Mouse (Mus musculus) midbrain, postnatal 0 days (tissue): ENCODE data around the gene Tlk2. TPM values are rescaled to one million over a fixed set of nuclear protein-coding genes. Genes with fewer than 3 reads are reported as not detected.

Experiments used
- ATAC-seq: fragments of 200-750 bp; cut with Nextera tagmentation; 2 replicates; pipeline ENCODE4 v1.8.0; 2017; ENCODE audit warnings: moderate number of reproducible peaks, mild to moderate bottlenecking, moderate TSS enrichment, moderate library complexity; ENCODE audit not compliant: low FRiP score
- DNase-seq: peaks from one replicate; pipeline ENCODE4 v3.0.0-alpha.2; 2015; ENCODE audit warnings: low spot score
- H3K27ac ChIP-seq: fragments of 300-500 bp; sonication (generic); 2 replicates; pipeline ENCODE4 v1.5.1; 2014; ENCODE audit warnings: low read depth, mild to moderate bottlenecking, low read length, mixed read lengths
- H3K27me3 ChIP-seq: fragments of 300-500 bp; sonication (generic); 2 replicates; pipeline ENCODE4 v1.6.1; 2014; ENCODE audit warnings: low read length, control low read depth, mixed read lengths; ENCODE audit not compliant: insufficient read depth
- H3K36me3 ChIP-seq: fragments of 300-500 bp; sonication (generic); 2 replicates; pipeline ENCODE4 v1.6.1; 2014; ENCODE audit warnings: low read length, control low read depth, mixed read lengths; ENCODE audit not compliant: insufficient read depth
- H3K4me1 ChIP-seq: fragments of 300-500 bp; sonication (generic); 2 replicates; pipeline ENCODE4 v1.6.1; 2014; ENCODE audit warnings: mild to moderate bottlenecking, control low read depth, antibody characterized with exemption, low read length, mixed read lengths; ENCODE audit not compliant: insufficient read depth
- H3K4me2 ChIP-seq: fragments of 300-500 bp; sonication (generic); 2 replicates; pipeline ENCODE4 v1.6.1; 2014; ENCODE audit warnings: low read depth, mild to moderate bottlenecking, low read length, mixed read lengths; ENCODE audit not compliant: poor library complexity, severe bottlenecking
- H3K4me3 ChIP-seq: fragments of 300-500 bp; sonication (generic); 2 replicates; pipeline ENCODE4 v1.5.1; 2014; ENCODE audit warnings: low read depth, mild to moderate bottlenecking, low read length, moderate library complexity
- H3K9ac ChIP-seq: fragments of 300-500 bp; sonication (generic); replicated peaks from 2 replicates; pipeline ENCODE4 v1.6.1; 2014; ENCODE audit warnings: mild to moderate bottlenecking, low read length, moderate library complexity, mixed read lengths; ENCODE audit not compliant: poor library complexity, severe bottlenecking
- H3K9me3 ChIP-seq: fragments of 300-500 bp; sonication (generic); 2 replicates; pipeline ENCODE4 v1.6.1; 2016; ENCODE audit warnings: low read length, control low read depth
- CTCF ChIP-seq: IDR thresholded peaks from 2 replicates; pipeline ENCODE4 v1.5.1; 2016; ENCODE audit warnings: antibody characterized with exemption, mild to moderate bottlenecking
- WGBS: fragments of 180-500 bp; shearing (Covaris S2); extraction: QIAGEN DNeasy Blood & Tissue Kit; methylation state at CpG from one replicate; pipeline ENCODE4 v1.1.7; 2014; 5-methylcytosine and 5-hydroxymethylcytosine counted together
- polyA plus RNA-seq: library from polyadenylated mRNA; unstranded; fragments of >200 nt; fragmentation: Nextera tagmentation; extraction: Ambion mirVana; gene quantifications from 2 replicates; pipeline ENCODE4 v1.2.1, GENCODE M21; 2015
- total RNA-seq: library from RNA; depleted of rRNA; stranded (reverse); fragments of >200 nt; gene quantifications from 2 replicates; pipeline ENCODE4 v1.2.3, GENCODE M21; 2014

The Tlk2 gene
- total and polyA plus RNA-seq, 2 experiments from 2014 or later: 15.3 to 66.5 TPM

GRCm38 (mm10) chr11:105166780-105167179, 11.8 kb upstream of the Tlk2 start:
- DNase-seq (no peak), ATAC-seq (no peak)
- Histone ChIP-seq H3K4me3 (no peak overlapping the region), H3K36me3 (no peaks in the 10 kb centered on the region), H3K4me1 (no peaks in the 10 kb centered on the region), H3K27me3 (no peaks in the 10 kb centered on the region), H3K4me2 (no peak overlapping the region), H3K9me3 (peaks cover 9% of the 10 kb centered on the region; the same call in 1 of the 2 replicates), H3K9ac (no peak overlapping the region), H3K27ac (no peak overlapping the region)
- WGBS: 90% methylated on average over 10 of the region's 10 CpGs
- no peak for TF ChIP-seq CTCF

- DNase-seq (no peak), ATAC-seq (no peak)
- 84% methylated on average over 4 of the region's 4 CpGs for WGBS
Measured at GRCm38 (mm10) chr11:105179523-105179922, 916 bp downstream of the Tlk2 start.

GRCm38 (mm10) chr11:105180471-105181091, 2.0 kb downstream of the Tlk2 start:
- Histone ChIP-seq H3K4me2 (peak overlapping the region; percentile 94), H3K9ac (peak overlapping the region; percentile 99), H3K27me3 (no peaks in the 10 kb centered on the region), H3K36me3 (peaks cover 5% of the 10 kb centered on the region; the same call in 1 of the 2 replicates), H3K4me3 (peak overlapping the region; percentile 93), H3K9me3 (no peaks in the 10 kb centered on the region), H3K27ac (peak overlapping the region; percentile 95), H3K4me1 (peaks cover 7% of the 10 kb centered on the region; the same call in 1 of the 2 replicates)
- TF ChIP-seq CTCF: no peak
- 0% methylated on average over 27 of the region's 35 CpGs for WGBS
- peak; percentile 46 for ATAC-seq
- DNase-seq: peak; percentile 22

More at GRCm38 (mm10) chr11:105179523-105179922, 916 bp downstream of the Tlk2 start:
- peaks cover 3% of the 10 kb centered on the region; the same call in 1 of the 2 replicates for H3K36me3 ChIP-seq
- H3K27me3 ChIP-seq: no peaks in the 10 kb centered on the region
- H3K9ac ChIP-seq: no peak overlapping the region
- TF ChIP-seq CTCF: no peak
- H3K4me1 ChIP-seq: peaks cover 7% of the 10 kb centered on the region; the same call in 1 of the 2 replicates
- H3K9me3 ChIP-seq: no peaks in the 10 kb centered on the region
- H3K27ac ChIP-seq: no peak overlapping the region
- H3K4me2 ChIP-seq: peak overlapping the region; percentile 94; the same call in 1 of the 2 replicates
- H3K4me3 ChIP-seq: no peak overlapping the region; the same call in 1 of the 2 replicates

GRCm38 (mm10) chr11:105181126-105181637, 2.6 kb downstream of the Tlk2 start:
- no peaks in the 10 kb centered on the region for H3K27me3 ChIP-seq
- peak overlapping the region; percentile 94 for H3K4me2 ChIP-seq
- ATAC-seq (peak; percentile 96), DNase-seq (peak; percentile 96)
- H3K36me3 ChIP-seq: peaks cover 5% of the 10 kb centered on the region; the same call in 1 of the 2 replicates
- WGBS: 1% methylated on average over 39 of the region's 60 CpGs
- peak overlapping the region; percentile 93 for H3K4me3 ChIP-seq
- no peaks in the 10 kb centered on the region for H3K9me3 ChIP-seq
- H3K4me1 ChIP-seq: peaks cover 7% of the 10 kb centered on the region; the same call in 1 of the 2 replicates
- H3K9ac ChIP-seq: peak overlapping the region; percentile 99
- TF ChIP-seq CTCF: no peak
- peak overlapping the region; percentile 95 for H3K27ac ChIP-seq

GRCm38 (mm10) chr11:105181689-105182460, 3.3 kb downstream of the Tlk2 start:
- no peaks in the 10 kb centered on the region for H3K27me3 ChIP-seq
- no peaks in the 10 kb centered on the region for H3K9me3 ChIP-seq
- peak overlapping the region; percentile 95 for H3K27ac ChIP-seq
- peaks cover 5% of the 10 kb centered on the region; the same call in 1 of the 2 replicates for H3K36me3 ChIP-seq
- no peak for TF ChIP-seq CTCF
- H3K4me3 ChIP-seq: peak overlapping the region; percentile 93
- peak; percentile 22 for DNase-seq
- H3K4me2 ChIP-seq: peak overlapping the region; percentile 94
- 0% methylated on average over 51 of the region's 89 CpGs for WGBS
- H3K9ac ChIP-seq: peak overlapping the region; percentile 99
- ATAC-seq: peak; percentile 50
- H3K4me1 ChIP-seq: peaks cover 7% of the 10 kb centered on the region; the same call in 1 of the 2 replicates
